Mouse (Mus musculus) thymus, adult 2 months (tissue): ENCODE data around the gene Celf2.

ENCODE experiments used
- CTCF ChIP-seq: fragments of 200-500 bp; IDR thresholded peaks from 2 replicates; pipeline ENCODE4 v1.5.1; 2012; ENCODE audit warnings: mild to moderate bottlenecking, control low read depth, low read length, moderate library complexity, borderline replicate concordance; ENCODE audit not compliant: control insufficient read depth, poor library complexity, insufficient read depth; ENCODE audit errors: extremely low read depth
- POLR2A ChIP-seq: fragments of 200-500 bp; IDR thresholded peaks from 2 replicates; pipeline ENCODE4 v1.6.1; 2012; ENCODE audit warnings: mild to moderate bottlenecking, low read length, control low read depth, moderate library complexity; ENCODE audit not compliant: control insufficient read depth, poor library complexity, insufficient read depth; ENCODE audit errors: extremely low read depth

GRCm38 (mm10) chr2:6580066-6580465 lies 929.3 kb downstream of the Celf2 start:
- TF ChIP-seq POLR2A (no peak), CTCF (no peak)
